Mouse (Mus musculus) forebrain, embryonic 11.5 days (tissue): ENCODE results near the gene Socs3. TPM values are rescaled to one million over a fixed set of nuclear protein-coding genes. Genes with fewer than 3 reads are reported as not detected.

Experiments used
- ATAC-seq: fragments of 200-750 bp; cut with Nextera tagmentation; replicated peaks from 2 replicates; pipeline ENCODE4 v1.8.0; 2017; ENCODE audit warnings: moderate TSS enrichment; ENCODE audit not compliant: low FRiP score
- DNase-seq: peaks from one replicate; pipeline ENCODE4 v3.0.0-alpha.2; 2017; ENCODE audit warnings: low spot score
- H3K27ac ChIP-seq: fragments of 300-500 bp; sonication (generic); 2 replicates; pipeline ENCODE4 v1.5.1; 2014; ENCODE audit warnings: low read depth, low read length
- H3K27me3 ChIP-seq: fragments of 300-500 bp; sonication (generic); 2 replicates; pipeline ENCODE4 v1.6.1; 2014; ENCODE audit warnings: mild to moderate bottlenecking, low read length, mixed read lengths; ENCODE audit not compliant: control insufficient read depth, insufficient read depth
- H3K36me3 ChIP-seq: fragments of 300-500 bp; sonication (generic); 2 replicates; pipeline ENCODE4 v1.6.1; 2014; ENCODE audit warnings: mild to moderate bottlenecking, low read length, moderate library complexity, mixed read lengths; ENCODE audit not compliant: control insufficient read depth, insufficient read depth
- H3K4me1 ChIP-seq: fragments of 300-500 bp; sonication (generic); replicated peaks from 2 replicates; pipeline ENCODE4 v1.6.1; 2014; ENCODE audit warnings: low read length, mixed read lengths; ENCODE audit not compliant: control insufficient read depth, insufficient read depth
- H3K4me2 ChIP-seq: fragments of 300-500 bp; sonication (generic); 2 replicates; pipeline ENCODE4 v1.6.1; 2014; ENCODE audit warnings: low read depth, mild to moderate bottlenecking, low read length, moderate library complexity, mixed read lengths; ENCODE audit not compliant: severe bottlenecking
- H3K4me3 ChIP-seq: fragments of 300-500 bp; sonication (generic); 2 replicates; pipeline ENCODE4 v1.5.1; 2014; ENCODE audit warnings: low read depth, low read length
- H3K9ac ChIP-seq: fragments of 300-500 bp; sonication (generic); 2 replicates; pipeline ENCODE4 v1.6.1; 2014; ENCODE audit warnings: low read length
- H3K9me3 ChIP-seq: fragments of 300-500 bp; sonication (generic); 2 replicates; pipeline ENCODE4 v1.6.1; 2016; ENCODE audit warnings: low read length, mixed read lengths; ENCODE audit not compliant: control insufficient read depth
- WGBS: fragments of 180-500 bp; shearing (Covaris S2); extraction: QIAGEN DNeasy Blood & Tissue Kit; methylation state at CpG from one replicate; pipeline ENCODE4 v1.1.7; 2014; 5-methylcytosine and 5-hydroxymethylcytosine counted together
- polyA plus RNA-seq: library from polyadenylated mRNA; unstranded; fragments of >200 nt; fragmentation: Nextera tagmentation; extraction: Ambion mirVana; gene quantifications from 2 replicates; pipeline ENCODE4 v1.2.1, GENCODE M21; 2014

Socs3 gene
- polyA plus RNA-seq, 1 experiment from 2014 or later, result 5.9 TPM

DNA sequence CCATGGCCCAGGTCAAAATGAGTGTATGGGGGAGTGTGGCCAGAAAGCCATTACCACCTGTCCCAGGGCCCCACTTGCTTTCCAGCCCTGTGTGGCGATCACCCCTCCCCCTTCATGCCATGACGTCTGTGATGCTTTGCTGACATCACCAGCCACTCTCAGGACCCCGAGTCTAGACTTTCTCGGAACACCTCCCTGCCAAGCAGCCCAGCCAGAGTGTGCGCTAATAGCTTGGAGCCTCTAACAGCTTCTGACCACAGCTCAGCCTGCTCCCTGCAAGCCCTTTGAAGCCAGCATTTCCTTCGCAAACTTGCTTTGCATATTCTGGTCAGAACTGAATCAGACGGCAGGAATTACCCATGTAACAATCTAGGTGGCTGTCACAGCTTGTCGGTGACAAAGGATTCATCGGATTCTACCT lies 4.3 kb downstream of the Socs3 start:
- Histone ChIP-seq H3K9ac (no peak overlapping the region), H3K27me3 (peaks cover 19% of the 10 kb centered on the region; the same call in 1 of the 2 replicates), H3K4me2 (no peak overlapping the region), H3K36me3 (no peaks in the 10 kb centered on the region), H3K4me1 (peaks cover 54% of the 10 kb centered on the region), H3K27ac (no peak overlapping the region), H3K4me3 (no peak overlapping the region), H3K9me3 (no peaks in the 10 kb centered on the region)
- DNase-seq (peak; percentile 61), ATAC-seq (no peak)
- 9% methylated on average over 9 of the region's 9 CpGs for WGBS

- Histone ChIP-seq H3K4me2 (no peak overlapping the region), H3K27me3 (peaks cover 19% of the 10 kb centered on the region; the same call in 1 of the 2 replicates), H3K4me1 (peaks cover 52% of the 10 kb centered on the region), H3K27ac (no peak overlapping the region), H3K9ac (no peak overlapping the region), H3K9me3 (no peaks in the 10 kb centered on the region), H3K36me3 (no peaks in the 10 kb centered on the region), H3K4me3 (no peak overlapping the region)
- 19% methylated on average over 7 of the region's 7 CpGs for WGBS
- ATAC-seq (no peak), DNase-seq (no peak)
Measured at GRCm38 (mm10) chr11:117965052-117965451, 4.8 kb downstream of the Socs3 start.

DNA sequence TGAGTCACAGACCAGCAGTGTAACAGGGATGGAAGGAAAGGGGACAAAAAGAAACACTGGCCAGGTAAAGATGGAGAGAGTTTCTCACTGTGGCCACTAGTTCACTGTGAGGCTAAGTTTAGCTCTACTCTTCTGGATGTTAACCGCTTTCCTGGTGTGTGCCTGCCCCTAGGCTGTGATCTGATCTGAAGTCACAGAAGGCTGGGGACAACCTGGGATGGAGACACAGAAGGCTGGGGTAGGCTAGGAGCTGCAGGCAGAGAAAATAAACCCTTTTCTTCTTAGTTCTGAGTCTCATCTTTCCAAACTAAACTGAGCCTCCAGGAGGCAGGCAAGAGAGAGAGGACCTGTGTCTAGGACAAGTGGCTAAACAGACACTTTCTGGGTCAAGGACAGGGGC lies 5.6 kb downstream of the Socs3 start:
- H3K27ac ChIP-seq, result peak overlapping the region; percentile 33
- ATAC-seq (no peak), DNase-seq (no peak)
- peaks cover 19% of the 10 kb centered on the region; the same call in 1 of the 2 replicates for H3K27me3 ChIP-seq
- H3K9me3 ChIP-seq, result no peaks in the 10 kb centered on the region
- WGBS, result 13% methylated on average over 1 of the region's 1 CpGs
- H3K4me2 ChIP-seq, result peak overlapping the region; percentile 75; the same call in 1 of the 2 replicates
- no peak overlapping the region for H3K4me3 ChIP-seq
- no peak overlapping the region; the same call in 1 of the 2 replicates for H3K9ac ChIP-seq
- H3K4me1 ChIP-seq, result peaks cover 51% of the 10 kb centered on the region
- H3K36me3 ChIP-seq, result no peaks in the 10 kb centered on the region

GRCm38 (mm10) chr11:117963872-117964271 lies 6.0 kb downstream of the Socs3 start:
- no peak for DNase-seq
- no peak for ATAC-seq
- Histone ChIP-seq H3K4me2 (peak overlapping the region; percentile 75), H3K9ac (peak overlapping the region; percentile 45; the same call in 1 of the 2 replicates), H3K4me1 (peaks cover 51% of the 10 kb centered on the region), H3K27me3 (peaks cover 19% of the 10 kb centered on the region; the same call in 1 of the 2 replicates), H3K4me3 (peak overlapping the region; percentile 29), H3K36me3 (no peaks in the 10 kb centered on the region), H3K9me3 (no peaks in the 10 kb centered on the region), H3K27ac (peak overlapping the region; percentile 33)
- WGBS, result 2% methylated on average over 9 of the region's 9 CpGs

GRCm38 (mm10) chr11:117963091-117963793 lies 6.6 kb downstream of the Socs3 start:
- Histone ChIP-seq H3K27ac (peak overlapping the region; percentile 33), H3K4me1 (peaks cover 51% of the 10 kb centered on the region), H3K4me2 (peak overlapping the region; percentile 75), H3K4me3 (peak overlapping the region; percentile 29), H3K36me3 (no peaks in the 10 kb centered on the region), H3K9ac (peak overlapping the region; percentile 49), H3K9me3 (no peaks in the 10 kb centered on the region), H3K27me3 (peaks cover 19% of the 10 kb centered on the region; the same call in 1 of the 2 replicates)
- ATAC-seq, result peak; percentile 93
- DNase-seq, result peak; percentile 99
- WGBS, result under 1% methylated on average over 40 of the region's 40 CpGs

- H3K4me2 ChIP-seq, result peak overlapping the region; percentile 75; the same call in 1 of the 2 replicates
- peak overlapping the region; percentile 33 for H3K27ac ChIP-seq
- H3K4me3 ChIP-seq, result no peak overlapping the region
- no peaks in the 10 kb centered on the region for H3K9me3 ChIP-seq
- H3K27me3 ChIP-seq, result peaks cover 16% of the 10 kb centered on the region; the same call in 1 of the 2 replicates
- DNase-seq (no peak), ATAC-seq (no peak)
- peaks cover 46% of the 10 kb centered on the region for H3K4me1 ChIP-seq
- WGBS, result 26% methylated on average over 10 of the region's 10 CpGs
- H3K9ac ChIP-seq, result peak overlapping the region; percentile 49
- H3K36me3 ChIP-seq, result no peaks in the 10 kb centered on the region
Measured at GRCm38 (mm10) chr11:117962228-117963067, 7.4 kb downstream of the Socs3 start.

GRCm38 (mm10) chr11:117960601-117961000 lies 9.2 kb downstream of the Socs3 start:
- Histone ChIP-seq H3K9me3 (no peaks in the 10 kb centered on the region), H3K4me1 (peaks cover 31% of the 10 kb centered on the region), H3K27ac (no peak overlapping the region), H3K9ac (no peak overlapping the region), H3K4me2 (no peak overlapping the region), H3K4me3 (no peak overlapping the region), H3K36me3 (no peaks in the 10 kb centered on the region), H3K27me3 (peaks cover 2% of the 10 kb centered on the region; the same call in 1 of the 2 replicates)
- ATAC-seq, result no peak
- DNase-seq, result no peak

DNA sequence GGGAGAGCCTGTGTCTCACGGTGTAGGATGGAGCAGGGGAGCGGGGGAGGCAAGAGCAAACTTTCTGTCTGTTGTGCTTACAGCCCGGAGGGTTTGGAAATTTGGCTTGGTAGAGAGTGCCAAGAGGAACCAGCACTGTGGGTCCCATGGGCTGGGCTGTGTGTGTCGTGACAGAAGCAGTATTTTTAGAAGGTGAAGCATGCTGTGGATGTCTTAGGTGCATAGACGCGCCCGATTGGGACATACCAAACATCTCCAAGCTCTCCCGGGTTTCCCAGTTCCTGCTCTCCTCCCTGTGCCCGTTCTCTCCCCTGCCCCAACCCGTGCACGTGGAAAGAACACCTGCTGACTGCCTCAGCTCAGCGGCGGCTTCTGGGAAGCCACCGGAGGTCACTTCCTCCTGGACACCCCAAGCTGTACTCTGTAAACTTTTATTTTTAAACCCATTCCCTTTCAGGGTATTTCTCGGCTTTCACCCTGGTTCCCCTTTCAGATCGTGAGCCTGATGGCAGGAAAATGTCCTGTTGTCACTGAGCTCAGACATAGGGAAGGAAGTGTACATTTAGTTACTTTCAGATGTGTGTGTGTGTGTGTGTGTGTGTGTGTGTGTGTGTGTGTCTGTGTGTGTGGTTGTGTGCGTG lies 10.0 kb downstream of the Socs3 start:
- no peak overlapping the region for H3K9ac ChIP-seq
- no peak overlapping the region for H3K4me2 ChIP-seq
- ATAC-seq (no peak), DNase-seq (no peak)
- no peaks in the 10 kb centered on the region for H3K9me3 ChIP-seq
- peaks cover 2% of the 10 kb centered on the region; the same call in 1 of the 2 replicates for H3K27me3 ChIP-seq
- no peaks in the 10 kb centered on the region for H3K36me3 ChIP-seq
- no peak overlapping the region for H3K27ac ChIP-seq
- H3K4me1 ChIP-seq, result peaks cover 26% of the 10 kb centered on the region
- WGBS, result 62% methylated on average over 17 of the region's 17 CpGs
- no peak overlapping the region for H3K4me3 ChIP-seq
